Mouse (Mus musculus) testis, adult 2 months (tissue): ENCODE results near the gene Col18a1.

ENCODE experiments used
- CTCF ChIP-seq: fragments of 200-500 bp; IDR thresholded peaks from 2 replicates; pipeline ENCODE4 v1.5.1; 2012; ENCODE audit warnings: low read depth, mild to moderate bottlenecking, inconsistent platforms, low read length, moderate library complexity; ENCODE audit not compliant: control insufficient read depth, insufficient read depth, insufficient replicate concordance
- POLR2A ChIP-seq: fragments of 200-500 bp; IDR thresholded peaks from 2 replicates; pipeline ENCODE4 v1.6.1; 2012; ENCODE audit warnings: low read depth, mild to moderate bottlenecking, inconsistent platforms, low read length, moderate library complexity; ENCODE audit not compliant: control insufficient read depth

DNA sequence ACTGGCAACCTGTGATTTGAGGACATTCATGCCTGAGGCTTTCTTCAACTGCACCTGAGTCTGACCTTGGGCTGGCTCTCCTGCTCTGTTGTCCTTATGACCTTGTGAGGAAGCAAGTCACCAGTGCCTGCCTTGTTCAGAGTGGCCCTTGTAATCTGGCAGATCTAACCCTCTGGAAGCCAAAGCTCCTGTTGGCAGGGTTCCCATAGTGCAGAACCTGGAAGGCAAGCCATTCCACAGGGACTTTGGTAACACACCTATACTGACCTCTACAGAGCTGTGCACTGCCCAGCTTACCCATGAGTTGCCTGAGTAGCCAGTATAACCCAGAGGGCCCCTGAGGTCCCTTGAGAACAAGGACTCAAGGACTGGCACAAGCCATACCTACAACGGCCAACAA is 48.0 kb downstream of the Col18a1 start:
- TF ChIP-seq POLR2A (no peak), CTCF (no peak)
